Mouse (Mus musculus) testis, adult 2 months (tissue): ENCODE results near the gene Cxcr4.

Experiments used
- CTCF ChIP-seq: fragments of 200-500 bp; IDR thresholded peaks from 2 replicates; pipeline ENCODE4 v1.5.1; 2012; ENCODE audit warnings: low read depth, mild to moderate bottlenecking, inconsistent platforms, low read length, moderate library complexity; ENCODE audit not compliant: control insufficient read depth, insufficient read depth, insufficient replicate concordance
- POLR2A ChIP-seq: fragments of 200-500 bp; IDR thresholded peaks from 2 replicates; pipeline ENCODE4 v1.6.1; 2012; ENCODE audit warnings: low read depth, mild to moderate bottlenecking, inconsistent platforms, low read length, moderate library complexity; ENCODE audit not compliant: control insufficient read depth

GRCm38 (mm10) chr1:128542555-128542954, 49.5 kb downstream of the Cxcr4 start:
- TF ChIP-seq POLR2A, result no peak
- no peak for TF ChIP-seq CTCF
